Mouse (Mus musculus) cerebellum, adult 2 months (tissue): ENCODE measurements around the gene Tars2. TPM values are rescaled to one million over a fixed set of nuclear protein-coding genes. Genes with fewer than 3 reads are reported as not detected.

ENCODE experiments used
- DNase-seq, 2 experiments: peaks; one replicate each; pipeline ENCODE4 v3.0.0; 2021
- H3K27ac ChIP-seq: fragments of 200-500 bp; 2 replicates; pipeline ENCODE4 v1.5.1; 2012; ENCODE audit warnings: low read length, control low read depth, inconsistent platforms; ENCODE audit not compliant: insufficient read depth
- H3K27me3 ChIP-seq: fragments of 200-500 bp; 2 replicates; pipeline ENCODE4 v1.6.1; 2012; ENCODE audit warnings: inconsistent platforms, mild to moderate bottlenecking, low read length, moderate library complexity; ENCODE audit not compliant: control insufficient read depth, insufficient read depth
- H3K4me1 ChIP-seq: fragments of 200-500 bp; 2 replicates; pipeline ENCODE4 v1.6.1; 2011; ENCODE audit warnings: low read length; ENCODE audit not compliant: control insufficient read depth, insufficient read depth
- H3K4me3 ChIP-seq: fragments of 200-500 bp; replicated peaks from 2 replicates; pipeline ENCODE3; 2011; ENCODE audit warnings: mild to moderate bottlenecking, low read depth, low read length, control low read depth; ENCODE audit not compliant: insufficient read depth
- CTCF ChIP-seq: fragments of 200-500 bp; IDR thresholded peaks from 2 replicates; pipeline ENCODE4 v1.5.1; 2011; ENCODE audit warnings: low read depth, mild to moderate bottlenecking, control low read depth, low read length, moderate library complexity, borderline replicate concordance; ENCODE audit not compliant: insufficient read depth
- POLR2A ChIP-seq: fragments of 200-500 bp; IDR thresholded peaks from 2 replicates; pipeline ENCODE4 v1.6.1; 2011; ENCODE audit warnings: low read length, control low read depth, borderline replicate concordance; ENCODE audit not compliant: insufficient read depth
- WGBS: fragments of 180-500 bp; shearing (Covaris S2); methylation state at CpG from one replicate; pipeline ENCODE4 v1.1.7; 2018; 5-methylcytosine and 5-hydroxymethylcytosine counted together
- polyA plus RNA-seq: library from polyadenylated mRNA; depleted of rRNA; stranded (reverse); fragments of >200 nt; gene quantifications from 2 replicates; pipeline ENCODE4 v1.2.3, GENCODE M21; 2012

Tars2 gene
- polyA plus RNA-seq, 1 experiment, result 41.3 TPM

- 68% methylated on average over 11 of the region's 11 CpGs for WGBS
- TF ChIP-seq CTCF (no peak), POLR2A (no peak)
- no peak for DNase-seq
Measured at GRCm38 (mm10) chr3:95732744-95733521, 27.1 kb downstream of the Tars2 start.

GRCm38 (mm10) chr3:95732297-95732696, 27.7 kb downstream of the Tars2 start:
- TF ChIP-seq POLR2A (no peak), CTCF (no peak)
- no peak overlapping the region for H3K4me3 ChIP-seq
- no peaks in the 10 kb centered on the region for H3K4me1 ChIP-seq
- H3K27ac ChIP-seq, result no peak overlapping the region
- WGBS, result 92% methylated on average over 9 of the region's 9 CpGs
- DNase-seq, result no peak
- H3K27me3 ChIP-seq, result no peaks in the 10 kb centered on the region

More at GRCm38 (mm10) chr3:95732744-95733521, 27.1 kb downstream of the Tars2 start:
- no peaks in the 10 kb centered on the region for H3K27me3 ChIP-seq
- no peak overlapping the region for H3K4me3 ChIP-seq
- H3K27ac ChIP-seq, result no peak overlapping the region
- H3K4me1 ChIP-seq, result no peaks in the 10 kb centered on the region

- Histone ChIP-seq H3K27me3 (no peaks in the 10 kb centered on the region), H3K4me1 (no peaks in the 10 kb centered on the region), H3K4me3 (no peak overlapping the region), H3K27ac (no peak overlapping the region)
- no peak for DNase-seq
- no peak for TF ChIP-seq POLR2A
- TF ChIP-seq CTCF, result no peak
- WGBS, result 98% methylated on average over 4 of the region's 4 CpGs
Measured at GRCm38 (mm10) chr3:95731802-95732201, 28.2 kb downstream of the Tars2 start.

- TF ChIP-seq CTCF (no peak), POLR2A (no peak)
- 90% methylated on average over 7 of the region's 7 CpGs for WGBS
Measured at GRCm38 (mm10) chr3:95730431-95730830, 29.6 kb downstream of the Tars2 start.

GRCm38 (mm10) chr3:95728906-95729305, 31.1 kb downstream of the Tars2 start:
- Histone ChIP-seq H3K4me3 (no peak overlapping the region), H3K4me1 (no peaks in the 10 kb centered on the region), H3K27ac (no peak overlapping the region), H3K27me3 (no peaks in the 10 kb centered on the region)
- 80% methylated on average over 2 of the region's 2 CpGs for WGBS
- TF ChIP-seq POLR2A, result no peak
- no peak for TF ChIP-seq CTCF
- DNase-seq, result no peak

More at GRCm38 (mm10) chr3:95730431-95730830, 29.6 kb downstream of the Tars2 start:
- Histone ChIP-seq H3K27me3 (no peaks in the 10 kb centered on the region), H3K4me3 (no peak overlapping the region), H3K27ac (no peak overlapping the region), H3K4me1 (no peaks in the 10 kb centered on the region)
- DNase-seq, result no peak

GRCm38 (mm10) chr3:95726696-95727358, 33.2 kb downstream of the Tars2 start:
- no peaks in the 10 kb centered on the region for H3K27me3 ChIP-seq
- no peak overlapping the region for H3K4me3 ChIP-seq
- 68% methylated on average over 7 of the region's 7 CpGs for WGBS
- no peak for DNase-seq
- no peak for TF ChIP-seq POLR2A
- TF ChIP-seq CTCF, result no peak
- H3K27ac ChIP-seq, result no peak overlapping the region
- no peaks in the 10 kb centered on the region for H3K4me1 ChIP-seq

- no peak for DNase-seq
- H3K4me1 ChIP-seq, result no peaks in the 10 kb centered on the region
- WGBS, result 86% methylated on average over 7 of the region's 7 CpGs
Measured at GRCm38 (mm10) chr3:95725863-95726262, 34.1 kb downstream of the Tars2 start.

GRCm38 (mm10) chr3:95722386-95722785, 37.6 kb downstream of the Tars2 start:
- no peak for DNase-seq
- TF ChIP-seq POLR2A (no peak), CTCF (no peak)
- H3K27me3 ChIP-seq, result no peaks in the 10 kb centered on the region
- WGBS, result 83% methylated on average over 3 of the region's 3 CpGs
- no peak overlapping the region for H3K27ac ChIP-seq
- no peak overlapping the region for H3K4me3 ChIP-seq
- no peaks in the 10 kb centered on the region for H3K4me1 ChIP-seq

More at GRCm38 (mm10) chr3:95725863-95726262, 34.1 kb downstream of the Tars2 start:
- Histone ChIP-seq H3K27me3 (no peaks in the 10 kb centered on the region), H3K4me3 (no peak overlapping the region), H3K27ac (no peak overlapping the region)
- TF ChIP-seq POLR2A (no peak), CTCF (no peak)
